Comparison of ENCODE assay signal across 13 mouse cellular contexts in the genomic region with DNA sequence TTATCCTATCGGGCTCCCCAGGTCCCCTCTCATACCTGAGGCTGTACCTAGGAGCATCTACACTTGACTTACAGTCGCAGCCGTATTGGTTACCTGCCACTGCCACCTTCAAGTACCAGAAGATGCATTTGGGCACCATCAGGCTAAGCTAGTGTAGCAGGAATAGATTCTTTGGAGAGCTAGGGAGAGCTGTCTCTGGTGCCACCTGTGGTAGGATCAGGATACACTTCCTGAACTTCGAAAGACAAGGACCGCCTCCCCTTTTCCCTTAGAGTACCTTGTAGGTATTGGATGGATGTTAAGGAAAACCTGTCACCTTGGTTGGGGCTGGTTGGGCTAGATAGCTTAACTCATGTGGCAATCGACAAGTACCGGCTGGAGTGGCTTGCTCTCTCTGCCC. TPM values are rescaled to one million over a fixed set of nuclear protein-coding genes. Genes with fewer than 3 reads are reported as not detected.
"Had no signal": no experiment of that assay in that cellular context is flagged by ENCODE, and none has a peak within 500 bp of the region (broad histone marks: within the 10 kb centered on the region; RNA-seq: fewer than 3 reads in every experiment).

No protein-coding gene starts in this region.

- H3K27ac ChIP-seq: limb, embryonic 15.5 days; liver, embryonic 15.5 days; midbrain, embryonic 15.5 days; stomach, embryonic 15.5 days had no signal

- H3K4me1 ChIP-seq: stomach, embryonic 15.5 days had no signal

- H3K4me3 ChIP-seq: limb, embryonic 15.5 days; liver, embryonic 15.5 days; midbrain, embryonic 15.5 days; stomach, embryonic 15.5 days had no signal

- DNase-seq: kidney, adult 2 months; kidney, postnatal 36 days; lung, embryonic 14.5 days; lung, postnatal 10 days; lung, postnatal 4 days; right cerebral cortex, postnatal 14 days; thymus, postnatal 36 days had no signal

- H3K9me3 ChIP-seq: limb, embryonic 15.5 days; liver, embryonic 15.5 days; midbrain, embryonic 15.5 days; stomach, embryonic 15.5 days had no signal

- H3K9ac ChIP-seq: limb, embryonic 15.5 days; liver, embryonic 15.5 days; lung, embryonic 14.5 days; midbrain, embryonic 15.5 days; stomach, embryonic 15.5 days had no signal

- H3K36me3 ChIP-seq: limb, embryonic 15.5 days; liver, embryonic 15.5 days; midbrain, embryonic 15.5 days; stomach, embryonic 15.5 days had no signal

- H3K4me2 ChIP-seq: limb, embryonic 15.5 days; liver, embryonic 15.5 days; lung, embryonic 14.5 days; midbrain, embryonic 11.5 days; midbrain, embryonic 15.5 days; stomach, embryonic 15.5 days had no signal

- H3K27me3 ChIP-seq: limb, embryonic 15.5 days; liver, embryonic 15.5 days; midbrain, embryonic 15.5 days; stomach, embryonic 15.5 days had no signal

- ATAC-seq: midbrain, embryonic 15.5 days had no signal

RNA-seq across cellular contexts. Expression of a gene that starts 26.9 kb away (rescaled TPM):
- total RNA-seq: megakaryocyte, adult 5-6 weeks had no signal
